Mouse (Mus musculus) embryonic facial prominence, embryonic 11.5 days (tissue): ENCODE measurements around the gene Ggt1. TPM values are rescaled to one million over a fixed set of nuclear protein-coding genes. Genes with fewer than 3 reads are reported as not detected.

Experiments used
- ATAC-seq: fragments of 200-750 bp; cut with Nextera tagmentation; replicated peaks from 2 replicates; pipeline ENCODE4 v1.8.0; 2017; ENCODE audit warnings: low read depth; ENCODE audit not compliant: insufficient number of reproducible peaks, low FRiP score, low TSS enrichment
- DNase-seq: peaks from one replicate; pipeline ENCODE4 v3.0.0-alpha.2; 2015; ENCODE audit warnings: low spot score
- H3K27ac ChIP-seq: fragments of 300-500 bp; sonication (generic); replicated peaks from 2 replicates; pipeline ENCODE4 v1.5.1; 2014; ENCODE audit warnings: mild to moderate bottlenecking, low read depth, low read length, control low read depth
- H3K27me3 ChIP-seq: fragments of 300-500 bp; sonication (generic); 2 replicates; pipeline ENCODE4 v1.6.1; 2014; ENCODE audit warnings: mild to moderate bottlenecking, low read length, moderate library complexity, mixed read lengths; ENCODE audit not compliant: control insufficient read depth, insufficient read depth
- H3K36me3 ChIP-seq: fragments of 300-500 bp; sonication (generic); replicated peaks from 2 replicates; pipeline ENCODE4 v1.6.1; 2014; ENCODE audit warnings: low read depth, mild to moderate bottlenecking, low read length, moderate library complexity, mixed read lengths; ENCODE audit not compliant: control insufficient read depth, insufficient read depth
- H3K4me1 ChIP-seq: fragments of 300-500 bp; sonication (generic); 2 replicates; pipeline ENCODE4 v1.6.1; 2014; ENCODE audit warnings: low read length, mixed read lengths; ENCODE audit not compliant: control insufficient read depth, insufficient read depth
- H3K4me2 ChIP-seq: fragments of 300-500 bp; sonication (generic); 2 replicates; pipeline ENCODE4 v1.6.1; 2014; ENCODE audit warnings: low read depth, mild to moderate bottlenecking, control low read depth, low read length, moderate library complexity
- H3K4me3 ChIP-seq: fragments of 300-500 bp; sonication (generic); 2 replicates; pipeline ENCODE4 v1.5.1; 2014; ENCODE audit warnings: low read depth, low read length, control low read depth
- H3K9ac ChIP-seq: fragments of 300-500 bp; sonication (generic); replicated peaks from 2 replicates; pipeline ENCODE4 v1.6.1; 2014; ENCODE audit warnings: mild to moderate bottlenecking, control low read depth, low read length
- H3K9me3 ChIP-seq: fragments of 300-500 bp; sonication (generic); replicated peaks from 2 replicates; pipeline ENCODE4 v1.6.1; 2016; ENCODE audit warnings: mild to moderate bottlenecking, low read length, inconsistent platforms, mixed read lengths; ENCODE audit not compliant: control insufficient read depth
- WGBS: fragments of 180-500 bp; shearing (Covaris S2); extraction: QIAGEN DNeasy Blood & Tissue Kit; methylation state at CpG from one replicate; pipeline ENCODE4 v1.1.7; 2014; 5-methylcytosine and 5-hydroxymethylcytosine counted together
- polyA plus RNA-seq: library from polyadenylated mRNA; unstranded; fragments of >200 nt; fragmentation: Nextera tagmentation; extraction: Ambion mirVana; gene quantifications from 2 replicates; pipeline ENCODE4 v1.2.1, GENCODE M21; 2014

Gene Ggt1
- polyA plus RNA-seq, 1 experiment from 2014 or later, result 0.55 TPM

DNA sequence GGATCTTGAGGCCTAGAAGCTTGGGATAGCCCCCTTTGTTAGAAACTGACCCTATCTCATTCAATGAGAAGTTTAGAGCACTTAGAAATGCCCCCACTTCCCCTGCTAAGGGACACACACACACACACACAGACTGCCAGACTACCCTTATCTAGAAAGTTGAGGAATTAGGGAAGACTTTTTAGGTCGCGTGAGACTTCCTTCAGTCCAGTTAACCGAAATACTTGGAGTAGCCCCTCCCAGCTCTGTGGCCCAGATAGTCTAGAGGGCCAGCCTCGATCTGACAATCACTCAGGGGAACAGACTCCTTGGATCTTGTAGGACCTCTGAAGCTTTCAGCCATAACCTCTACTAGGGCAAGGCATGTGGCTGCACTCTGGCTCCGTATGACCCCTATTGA, 6.6 kb downstream of the Ggt1 start:
- Histone ChIP-seq H3K36me3 (no peaks in the 10 kb centered on the region), H3K27me3 (no peaks in the 10 kb centered on the region), H3K27ac (no peak overlapping the region), H3K4me3 (no peak overlapping the region), H3K4me1 (no peaks in the 10 kb centered on the region), H3K9ac (no peak overlapping the region), H3K4me2 (no peak overlapping the region), H3K9me3 (no peaks in the 10 kb centered on the region)
- WGBS, result 37% methylated on average over 5 of the region's 5 CpGs
- no peak for DNase-seq
- ATAC-seq, result no peak

GRCm38 (mm10) chr10:75568441-75568840, 7.0 kb downstream of the Ggt1 start:
- H3K27ac ChIP-seq, result no peak overlapping the region
- no peak overlapping the region for H3K9ac ChIP-seq
- no peaks in the 10 kb centered on the region for H3K4me1 ChIP-seq
- no peaks in the 10 kb centered on the region for H3K36me3 ChIP-seq
- no peaks in the 10 kb centered on the region for H3K27me3 ChIP-seq
- WGBS, result 2% methylated on average over 11 of the region's 11 CpGs
- no peak overlapping the region for H3K4me2 ChIP-seq
- no peaks in the 10 kb centered on the region for H3K9me3 ChIP-seq
- DNase-seq, result no peak
- no peak for ATAC-seq
- H3K4me3 ChIP-seq, result no peak overlapping the region

DNA sequence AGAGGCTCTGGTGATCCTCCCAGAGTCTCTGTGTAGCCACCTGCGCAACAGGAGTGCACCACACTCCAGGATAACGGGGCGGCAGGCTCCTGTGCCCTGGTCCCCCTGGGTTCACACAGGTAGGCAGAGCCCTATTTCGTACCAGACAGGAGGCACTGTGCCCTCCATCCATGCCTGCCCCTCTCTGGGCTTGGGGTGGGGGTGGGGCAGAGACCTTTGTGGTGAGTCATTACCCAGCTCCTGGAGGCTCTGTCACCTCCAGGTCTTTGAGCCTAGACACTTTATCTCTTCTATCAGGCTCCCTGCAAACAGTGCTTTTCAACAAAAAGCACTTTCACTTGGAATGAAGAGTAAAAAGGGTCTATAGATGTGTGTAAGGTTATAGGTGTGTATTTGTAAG, 7.4 kb downstream of the Ggt1 start:
- DNase-seq, result no peak
- whole genome bisulfite sequencing, result 11% methylated on average over 4 of the region's 4 CpGs

GRCm38 (mm10) chr10:75570981-75571657, 9.7 kb downstream of the Ggt1 start:
- DNase-seq (no peak), ATAC-seq (no peak)
- H3K36me3 ChIP-seq, result no peaks in the 10 kb centered on the region
- no peak overlapping the region for H3K4me3 ChIP-seq
- H3K9ac ChIP-seq, result no peak overlapping the region
- no peaks in the 10 kb centered on the region for H3K4me1 ChIP-seq
- WGBS, result 26% methylated on average over 10 of the region's 10 CpGs
- H3K9me3 ChIP-seq, result no peaks in the 10 kb centered on the region
- H3K4me2 ChIP-seq, result no peak overlapping the region
- no peak overlapping the region for H3K27ac ChIP-seq
- no peaks in the 10 kb centered on the region for H3K27me3 ChIP-seq

More for the DNA sequence above, 7.4 kb downstream of the Ggt1 start:
- no peak overlapping the region for H3K4me3 ChIP-seq
- H3K36me3 ChIP-seq, result no peaks in the 10 kb centered on the region
- no peaks in the 10 kb centered on the region for H3K27me3 ChIP-seq
- H3K4me2 ChIP-seq, result no peak overlapping the region
- no peak overlapping the region for H3K9ac ChIP-seq
- no peaks in the 10 kb centered on the region for H3K9me3 ChIP-seq
- no peak for ATAC-seq
- H3K27ac ChIP-seq, result no peak overlapping the region
- no peaks in the 10 kb centered on the region for H3K4me1 ChIP-seq

- no peaks in the 10 kb centered on the region for H3K9me3 ChIP-seq
- ATAC-seq (no peak), DNase-seq (no peak)
- no peak overlapping the region for H3K4me3 ChIP-seq
- H3K4me1 ChIP-seq, result no peaks in the 10 kb centered on the region
- no peaks in the 10 kb centered on the region for H3K36me3 ChIP-seq
- H3K4me2 ChIP-seq, result no peak overlapping the region
- 35% methylated on average over 9 of the region's 9 CpGs for WGBS
- H3K27me3 ChIP-seq, result no peaks in the 10 kb centered on the region
- no peak overlapping the region for H3K27ac ChIP-seq
- no peak overlapping the region for H3K9ac ChIP-seq
Observed at GRCm38 (mm10) chr10:75571937-75572336, 10.5 kb downstream of the Ggt1 start.

DNA sequence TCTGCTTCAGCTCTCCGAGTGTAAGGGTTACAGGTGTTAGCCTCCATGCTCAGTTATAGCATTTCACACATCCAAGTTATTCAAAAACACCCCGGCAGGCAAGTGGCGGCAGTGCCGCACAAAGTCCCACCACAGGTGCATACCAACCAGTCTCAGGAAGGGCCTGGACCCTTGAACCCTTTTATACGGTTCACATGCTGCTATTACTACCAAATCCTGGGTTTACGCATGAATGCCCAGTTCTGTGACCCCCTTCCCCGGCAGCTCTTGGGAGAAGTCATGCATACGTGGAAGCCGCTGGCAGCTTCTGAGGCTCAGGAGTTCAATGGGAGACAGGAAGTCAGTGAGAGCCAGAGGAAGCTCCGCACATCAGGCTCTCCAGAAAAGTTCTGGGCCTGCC, 11.8 kb downstream of the Ggt1 start:
- DNase-seq (no peak), ATAC-seq (no peak)
- WGBS, result 71% methylated on average over 10 of the region's 10 CpGs
- no peak overlapping the region for H3K27ac ChIP-seq
- no peaks in the 10 kb centered on the region for H3K36me3 ChIP-seq
- H3K4me2 ChIP-seq, result no peak overlapping the region
- no peaks in the 10 kb centered on the region for H3K9me3 ChIP-seq
- no peaks in the 10 kb centered on the region for H3K4me1 ChIP-seq
- no peaks in the 10 kb centered on the region for H3K27me3 ChIP-seq
- no peak overlapping the region for H3K9ac ChIP-seq
- no peak overlapping the region for H3K4me3 ChIP-seq

GRCm38 (mm10) chr10:75573965-75574364, 12.6 kb downstream of the Ggt1 start:
- no peak for ATAC-seq
- Histone ChIP-seq H3K4me1 (no peaks in the 10 kb centered on the region), H3K9ac (no peak overlapping the region), H3K4me2 (no peak overlapping the region), H3K27me3 (no peaks in the 10 kb centered on the region), H3K9me3 (no peaks in the 10 kb centered on the region), H3K4me3 (no peak overlapping the region), H3K27ac (no peak overlapping the region), H3K36me3 (no peaks in the 10 kb centered on the region)
- WGBS, result 85% methylated on average over 9 of the region's 9 CpGs
- DNase-seq, result no peak

GRCm38 (mm10) chr10:75579129-75579528, 17.7 kb downstream of the Ggt1 start:
- Histone ChIP-seq H3K36me3 (no peaks in the 10 kb centered on the region), H3K27me3 (no peaks in the 10 kb centered on the region), H3K4me1 (no peaks in the 10 kb centered on the region), H3K9ac (no peak overlapping the region), H3K4me3 (no peak overlapping the region), H3K9me3 (no peaks in the 10 kb centered on the region), H3K4me2 (no peak overlapping the region), H3K27ac (no peak overlapping the region)
- 87% methylated on average over 6 of the region's 6 CpGs for WGBS
- ATAC-seq (no peak), DNase-seq (no peak)
